Mouse (Mus musculus): Measurements from ENCODE around the gene Slc35g3.

Slc35g3 gene

GRCm38 (mm10) chr11:69789431-69789830 lies 27.7 kb upstream of the Slc35g3 start:
- intact Hi-C loops (cut with DNase I): no loop called here

GRCm38 (mm10) chr11:69787306-69787705 lies 25.5 kb upstream of the Slc35g3 start:
- intact Hi-C loops (cut with DNase I): no loop called here

- intact Hi-C loops (cut with DNase I): no loop called here
Observed at GRCm38 (mm10) chr11:69784793-69785272, 23.1 kb upstream of the Slc35g3 start.

- intact Hi-C loops (cut with DNase I): no loop called here
Observed at GRCm38 (mm10) chr11:69781828-69782227, 20.1 kb upstream of the Slc35g3 start.

GRCm38 (mm10) chr11:69778985-69779384 lies 17.2 kb upstream of the Slc35g3 start:
- intact Hi-C loops (cut with DNase I): no loop called here

- intact Hi-C loops (cut with DNase I): no loop called here
Observed at GRCm38 (mm10) chr11:69778258-69778982, 16.7 kb upstream of the Slc35g3 start.

GRCm38 (mm10) chr11:69777504-69778257 lies 15.9 kb upstream of the Slc35g3 start:
- intact Hi-C loops (cut with DNase I): no loop called here

GRCm38 (mm10) chr11:69776488-69776887 lies 14.7 kb upstream of the Slc35g3 start:
- intact Hi-C loops (cut with DNase I): no loop called here

- intact Hi-C loops (cut with DNase I): no loop called here
Observed at GRCm38 (mm10) chr11:69775716-69776115, 13.9 kb upstream of the Slc35g3 start.

GRCm38 (mm10) chr11:69774961-69775360 lies 13.2 kb upstream of the Slc35g3 start:
- intact Hi-C loops (cut with DNase I): no loop called here

- intact Hi-C loops (cut with DNase I): loop anchor here (5.0 kb wide), 2 partner anchors 35 to 110 kb away; partner anchors contain the start of genes Fgf11 and Tmem95
Observed at GRCm38 (mm10) chr11:69767625-69767909, 5.8 kb upstream of the Slc35g3 start.

- intact Hi-C loops (cut with DNase I): loop anchor here (5.0 kb wide), 2 partner anchors 35 to 110 kb away; partner anchors contain the start of genes Fgf11 and Tmem95
Observed at GRCm38 (mm10) chr11:69766872-69767624, 5.3 kb upstream of the Slc35g3 start.

GRCm38 (mm10) chr11:69766126-69766609 lies 4.4 kb upstream of the Slc35g3 start:
- intact Hi-C loops (cut with DNase I): loop anchor here (5.0 kb wide), 2 partner anchors 36 to 111 kb away; partner anchors contain the start of genes Fgf11 and Tmem95

GRCm38 (mm10) chr11:69765221-69766125 lies 3.7 kb upstream of the Slc35g3 start, which contains the start of gene Zbtb4:
Zbtb4 (plus strand) TSS chr11:69765912.
- intact Hi-C loops (cut with DNase I): loop anchor here (5.0 kb wide), 2 partner anchors 37 to 112 kb away; partner anchors contain the start of genes Fgf11 and Tmem95

GRCm38 (mm10) chr11:69763551-69763950 lies 1.8 kb upstream of the Slc35g3 start:
- intact Hi-C loops (cut with DNase I): no loop called here

- intact Hi-C loops (cut with DNase I): no loop called here
Observed at GRCm38 (mm10) chr11:69760901-69761200, 917 bp downstream of the Slc35g3 start.

- intact Hi-C loops (cut with DNase I): no loop called here
Observed at GRCm38 (mm10) chr11:69760160-69760900, 1.4 kb downstream of the Slc35g3 start.

- intact Hi-C loops (cut with DNase I): no loop called here
Observed at GRCm38 (mm10) chr11:69758971-69759721, 2.6 kb downstream of the Slc35g3 start.

GRCm38 (mm10) chr11:69758478-69758970 lies 3.2 kb downstream of the Slc35g3 start, which contains the start of gene Polr2a:
Polr2a (minus strand) TSS chr11:69758637.
- intact Hi-C loops (cut with DNase I): no loop called here

Measured in adrenal gland (tissue).